Mouse (Mus musculus): ENCODE measurements around the gene Epn2. TPM values are rescaled to one million over a fixed set of nuclear protein-coding genes. Genes with fewer than 3 reads are reported as not detected.

Gene Epn2
- polyA plus RNA-seq, 1 experiment from 2014 or later = 20.5 TPM

GRCm38 (mm10) chr11:61616523-61617292 lies 37.2 kb upstream of the Epn2 start:
- Histone ChIP-seq H3K4me3 (no peak overlapping the region), H3K27me3 (replicated peaks) (no peaks in the 10 kb centered on the region), H3K36me3 (no peaks in the 10 kb centered on the region), H3K4me2 (peak overlapping the region; percentile 66), H3K4me1 (peaks cover 44% of the 10 kb centered on the region), H3K9ac (peak overlapping the region; percentile 58), H3K9me3 (no peaks in the 10 kb centered on the region), H3K27ac (replicated peaks) (peak overlapping the region; percentile 61)
- 66% methylated on average over 9 of the region's 9 CpGs for WGBS
- no peak for ATAC-seq (ENCODE audit: extremely low read depth, insufficient number of reproducible peaks, low FRiP score, low TSS enrichment)

DNA sequence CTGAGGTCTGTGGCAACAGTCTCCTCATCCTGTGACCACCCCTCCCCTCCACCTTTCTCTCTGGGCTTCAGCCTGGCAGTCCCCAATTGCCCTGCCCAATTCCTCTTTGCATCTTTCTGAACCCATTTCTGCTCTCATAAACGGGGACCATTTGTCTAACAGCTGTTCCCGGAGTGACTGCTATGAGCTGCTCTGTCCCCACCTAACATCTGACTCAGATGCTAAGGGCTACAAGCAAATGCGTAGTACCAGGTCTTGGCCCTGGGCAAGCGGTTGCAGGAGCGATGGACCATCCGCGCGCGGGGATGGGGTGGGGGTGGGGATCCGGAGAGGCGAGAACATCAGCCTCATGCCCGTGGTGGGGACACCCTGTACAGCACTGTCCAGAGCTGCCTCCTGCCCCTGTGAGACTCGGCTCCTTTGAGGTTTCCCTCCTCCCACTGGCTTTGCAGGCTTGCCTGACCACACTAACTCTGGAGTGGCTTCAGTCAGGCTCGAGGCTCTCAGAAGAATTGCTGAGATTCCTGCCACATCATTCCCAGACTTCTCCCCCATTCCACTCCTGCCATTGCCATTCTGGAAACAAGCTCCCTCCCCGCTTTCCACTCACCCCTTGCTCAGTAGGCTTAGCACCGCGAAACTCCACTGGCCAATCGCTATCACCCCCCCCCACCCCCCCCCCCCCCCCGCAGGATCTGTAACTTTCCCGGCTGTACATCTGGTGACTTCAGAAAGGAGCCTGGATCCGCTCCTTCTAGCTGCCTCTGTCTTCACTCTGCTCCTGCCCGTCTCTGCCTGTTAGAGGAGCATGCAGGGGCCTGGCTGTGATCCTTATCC lies 36.4 kb upstream of the Epn2 start:
- peak overlapping the region; percentile 61 for H3K27ac ChIP-seq (replicated peaks)
- no peaks in the 10 kb centered on the region for H3K9me3 ChIP-seq
- peak overlapping the region; percentile 66 for H3K4me2 ChIP-seq
- peak overlapping the region; percentile 40 for H3K4me3 ChIP-seq
- peak overlapping the region; percentile 63 for H3K9ac ChIP-seq
- 0 out of 2 replicates have a peak, but pooled peaks have one; percentile 5 for ATAC-seq (ENCODE audit: extremely low read depth, insufficient number of reproducible peaks, low FRiP score, low TSS enrichment)
- H3K27me3 ChIP-seq (replicated peaks) = no peaks in the 10 kb centered on the region
- H3K36me3 ChIP-seq = no peaks in the 10 kb centered on the region
- H3K4me1 ChIP-seq = peaks cover 44% of the 10 kb centered on the region
- whole genome bisulfite sequencing = 8% methylated on average over 21 of the region's 22 CpGs

DNA sequence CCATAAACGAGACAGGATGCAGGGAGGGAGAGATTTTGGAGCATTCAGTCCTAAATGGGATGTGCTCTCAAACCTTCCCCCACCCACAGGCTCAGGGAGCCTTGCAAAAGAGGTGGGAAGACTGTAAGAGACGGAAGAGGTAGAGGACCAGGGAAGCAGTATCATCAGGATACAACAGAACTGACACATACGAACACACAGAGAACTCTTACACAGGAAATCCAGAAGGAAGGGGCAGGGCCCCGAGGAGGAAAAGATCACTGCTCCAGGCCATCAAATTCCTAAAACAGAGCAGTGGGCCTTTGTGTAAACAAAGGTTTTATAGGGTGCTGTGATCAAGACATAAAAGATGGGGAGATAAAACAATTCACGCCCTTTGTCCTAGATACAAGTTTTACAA lies 34.9 kb upstream of the Epn2 start:
- no peak overlapping the region for H3K27ac ChIP-seq (replicated peaks)
- peaks cover 37% of the 10 kb centered on the region for H3K4me1 ChIP-seq
- H3K36me3 ChIP-seq = no peaks in the 10 kb centered on the region
- no peak for ATAC-seq (ENCODE audit: extremely low read depth, insufficient number of reproducible peaks, low FRiP score, low TSS enrichment)
- peaks cover 4% of the 10 kb centered on the region; the same call in 1 of the 2 replicates for H3K9me3 ChIP-seq
- H3K9ac ChIP-seq = no peak overlapping the region
- H3K27me3 ChIP-seq (replicated peaks) = no peaks in the 10 kb centered on the region
- WGBS = 62% methylated on average over 5 of the region's 5 CpGs
- H3K4me2 ChIP-seq = no peak overlapping the region
- no peak overlapping the region for H3K4me3 ChIP-seq

DNA sequence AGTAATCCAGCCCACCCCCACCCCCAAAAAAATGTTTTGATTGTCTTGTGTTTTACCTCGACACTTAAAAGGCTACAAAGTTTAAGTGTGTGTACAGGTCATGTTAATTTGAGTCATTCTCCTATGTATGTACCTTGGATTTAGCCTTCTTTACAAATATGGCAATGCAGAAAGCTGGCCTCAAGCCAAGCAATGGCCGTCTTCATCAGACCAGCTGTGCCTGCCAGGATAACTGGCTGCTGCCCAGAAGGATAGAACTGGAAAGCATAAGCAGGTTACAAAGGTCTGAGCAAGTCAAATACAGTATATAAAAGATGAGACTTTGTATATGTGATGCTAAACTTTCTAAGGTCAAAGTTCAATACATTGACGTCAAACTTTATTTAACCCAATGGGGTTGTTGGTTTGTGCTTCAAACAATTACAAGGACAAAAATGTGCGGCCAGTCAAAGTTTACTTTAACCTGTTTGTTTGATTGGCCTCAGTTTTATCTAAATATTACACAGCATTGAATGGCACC lies 32.7 kb upstream of the Epn2 start:
- Histone ChIP-seq H3K27ac (replicated peaks) (no peak overlapping the region), H3K4me2 (no peak overlapping the region), H3K4me1 (peaks cover 27% of the 10 kb centered on the region), H3K9ac (no peak overlapping the region), H3K27me3 (replicated peaks) (no peaks in the 10 kb centered on the region), H3K36me3 (no peaks in the 10 kb centered on the region), H3K4me3 (no peak overlapping the region), H3K9me3 (peaks cover 5% of the 10 kb centered on the region; the same call in 1 of the 2 replicates)
- WGBS = 64% methylated on average over 4 of the region's 4 CpGs
- ATAC-seq (ENCODE audit: extremely low read depth, insufficient number of reproducible peaks, low FRiP score, low TSS enrichment) = no peak

DNA sequence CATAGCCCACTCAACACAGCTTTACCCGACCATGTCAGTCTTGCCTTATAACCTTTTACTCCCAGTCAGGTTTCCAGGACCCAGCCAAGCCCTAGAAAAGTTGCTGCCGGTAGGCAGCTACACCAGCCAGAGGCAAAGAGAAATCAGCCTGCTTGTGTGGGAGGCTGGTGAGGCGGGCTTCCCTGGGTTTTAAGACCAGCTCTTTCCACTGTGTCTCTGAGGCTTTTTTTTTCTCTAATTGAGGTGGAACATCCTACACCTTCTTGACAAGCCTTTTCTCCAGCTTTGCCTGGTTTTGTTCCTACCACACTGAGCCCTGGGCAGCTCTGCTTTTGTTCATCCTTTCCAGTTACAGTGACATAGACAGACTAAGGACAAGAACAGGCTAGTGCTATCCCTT lies 31.7 kb upstream of the Epn2 start:
- Histone ChIP-seq H3K9ac (no peak overlapping the region), H3K4me2 (no peak overlapping the region), H3K36me3 (no peaks in the 10 kb centered on the region), H3K4me1 (peaks cover 18% of the 10 kb centered on the region), H3K4me3 (no peak overlapping the region), H3K27me3 (replicated peaks) (no peaks in the 10 kb centered on the region), H3K9me3 (peaks cover 11% of the 10 kb centered on the region; the same call in 1 of the 2 replicates), H3K27ac (replicated peaks) (no peak overlapping the region)
- no peak for ATAC-seq (ENCODE audit: extremely low read depth, insufficient number of reproducible peaks, low FRiP score, low TSS enrichment)
- WGBS = 69% methylated on average over 3 of the region's 3 CpGs

DNA sequence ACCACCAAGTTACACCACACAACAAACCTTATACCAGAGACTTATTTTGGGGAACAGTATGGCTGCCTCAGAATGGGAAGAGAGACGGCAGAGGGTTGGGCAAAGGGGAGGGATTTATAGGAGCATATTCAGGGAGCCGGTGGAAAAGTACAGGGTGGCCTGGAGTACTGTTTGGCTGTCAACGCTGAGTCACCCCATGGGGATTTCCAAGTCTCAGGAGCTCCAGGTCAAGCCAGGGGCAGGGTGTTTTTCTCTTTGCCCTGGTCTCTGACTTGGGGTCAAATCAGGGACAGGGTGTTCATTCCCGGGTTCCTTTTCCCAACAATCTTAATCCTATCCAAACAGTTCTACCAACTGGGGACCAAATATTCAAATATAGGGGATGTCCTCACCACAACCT lies 28.6 kb upstream of the Epn2 start:
- H3K4me1 ChIP-seq = no peaks in the 10 kb centered on the region
- no peak overlapping the region for H3K4me2 ChIP-seq
- no peaks in the 10 kb centered on the region for H3K36me3 ChIP-seq
- H3K9ac ChIP-seq = no peak overlapping the region
- no peaks in the 10 kb centered on the region for H3K27me3 ChIP-seq (replicated peaks)
- no peak for ATAC-seq (ENCODE audit: extremely low read depth, insufficient number of reproducible peaks, low FRiP score, low TSS enrichment)
- H3K27ac ChIP-seq (replicated peaks) = no peak overlapping the region
- peaks cover 12% of the 10 kb centered on the region; the same call in 1 of the 2 replicates for H3K9me3 ChIP-seq
- 65% methylated on average over 4 of the region's 4 CpGs for WGBS
- no peak overlapping the region for H3K4me3 ChIP-seq

- no peak overlapping the region for H3K27ac ChIP-seq (replicated peaks)
- WGBS = 73% methylated on average over 7 of the region's 7 CpGs
- H3K9me3 ChIP-seq = peaks cover 7% of the 10 kb centered on the region; the same call in 1 of the 2 replicates
- no peak overlapping the region for H3K9ac ChIP-seq
- H3K36me3 ChIP-seq = no peaks in the 10 kb centered on the region
- H3K27me3 ChIP-seq (replicated peaks) = peaks cover 7% of the 10 kb centered on the region
- H3K4me2 ChIP-seq = no peak overlapping the region
- H3K4me3 ChIP-seq = no peak overlapping the region
- no peak for ATAC-seq (ENCODE audit: extremely low read depth, insufficient number of reproducible peaks, low FRiP score, low TSS enrichment)
- H3K4me1 ChIP-seq = no peaks in the 10 kb centered on the region
These were observed 23.2 kb upstream of the Epn2 start for GRCm38 (mm10) chr11:61602705-61603104.

DNA sequence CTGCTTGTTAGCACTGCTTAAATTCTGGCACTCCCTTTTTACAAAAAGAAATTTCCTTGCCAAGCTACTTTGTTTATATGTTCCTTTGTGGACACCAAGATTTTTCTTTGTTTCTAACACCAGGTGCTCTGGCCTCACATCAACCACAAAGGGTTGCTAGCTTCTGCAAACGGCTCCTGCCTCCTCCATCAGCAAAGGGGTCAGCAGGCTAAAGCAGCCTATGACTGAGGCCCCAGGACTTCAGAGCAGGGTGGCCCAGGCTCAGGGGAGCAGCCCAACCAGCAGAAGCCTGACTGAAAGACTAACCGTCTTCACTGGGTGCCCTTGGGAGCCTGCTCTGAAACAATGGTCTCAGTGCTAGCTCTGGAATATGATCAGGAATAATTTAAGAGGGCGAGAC lies 22.0 kb upstream of the Epn2 start:
- ATAC-seq (ENCODE audit: extremely low read depth, insufficient number of reproducible peaks, low FRiP score, low TSS enrichment) = no peak
- 50% methylated on average over 3 of the region's 3 CpGs for WGBS
- Histone ChIP-seq H3K36me3 (no peaks in the 10 kb centered on the region), H3K9ac (no peak overlapping the region), H3K4me2 (no peak overlapping the region), H3K4me3 (no peak overlapping the region), H3K27ac (replicated peaks) (no peak overlapping the region), H3K27me3 (replicated peaks) (peaks cover 7% of the 10 kb centered on the region), H3K9me3 (peaks cover 4% of the 10 kb centered on the region; the same call in 1 of the 2 replicates), H3K4me1 (no peaks in the 10 kb centered on the region)

DNA sequence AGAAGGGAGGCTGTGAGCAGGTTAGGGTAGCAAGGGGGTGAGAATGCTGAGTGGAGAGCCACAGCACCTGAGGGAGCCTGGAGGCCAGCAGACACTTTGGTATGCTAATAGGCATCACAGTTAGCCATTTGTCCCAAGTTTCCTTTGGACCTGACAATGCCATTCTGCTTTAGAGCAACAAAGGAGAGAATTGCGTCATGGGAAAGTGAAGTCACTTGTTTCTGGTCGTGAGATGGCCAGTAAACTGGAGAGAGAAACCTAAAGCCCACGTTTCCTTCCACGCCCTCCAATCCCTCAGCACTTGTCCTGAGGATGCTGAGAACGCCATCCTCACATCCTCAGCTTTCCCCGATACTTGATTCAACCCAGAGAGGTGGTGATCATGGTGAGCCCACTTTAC lies 18.9 kb upstream of the Epn2 start:
- 48% methylated on average over 6 of the region's 6 CpGs for WGBS
- Histone ChIP-seq H3K27ac (replicated peaks) (no peak overlapping the region), H3K36me3 (no peaks in the 10 kb centered on the region), H3K27me3 (replicated peaks) (peaks cover 7% of the 10 kb centered on the region), H3K4me3 (no peak overlapping the region), H3K9ac (no peak overlapping the region), H3K4me1 (no peaks in the 10 kb centered on the region), H3K4me2 (no peak overlapping the region), H3K9me3 (no peaks in the 10 kb centered on the region)
- no peak for ATAC-seq (ENCODE audit: extremely low read depth, insufficient number of reproducible peaks, low FRiP score, low TSS enrichment)

GRCm38 (mm10) chr11:61597471-61597870 lies 18.0 kb upstream of the Epn2 start:
- ATAC-seq (ENCODE audit: extremely low read depth, insufficient number of reproducible peaks, low FRiP score, low TSS enrichment) = no peak

GRCm38 (mm10) chr11:61593069-61593468 lies 13.6 kb upstream of the Epn2 start:
- Histone ChIP-seq H3K27ac (replicated peaks) (no peak overlapping the region), H3K9ac (no peak overlapping the region), H3K4me1 (no peaks in the 10 kb centered on the region), H3K9me3 (no peaks in the 10 kb centered on the region), H3K36me3 (no peaks in the 10 kb centered on the region), H3K4me3 (no peak overlapping the region), H3K27me3 (replicated peaks) (no peaks in the 10 kb centered on the region), H3K4me2 (no peak overlapping the region)
- no peak for ATAC-seq (ENCODE audit: extremely low read depth, insufficient number of reproducible peaks, low FRiP score, low TSS enrichment)

More at GRCm38 (mm10) chr11:61597471-61597870, 18.0 kb upstream of the Epn2 start:
- H3K4me2 ChIP-seq = no peak overlapping the region
- no peak overlapping the region for H3K9ac ChIP-seq
- no peaks in the 10 kb centered on the region for H3K4me1 ChIP-seq
- H3K27me3 ChIP-seq (replicated peaks) = peaks cover 7% of the 10 kb centered on the region
- H3K9me3 ChIP-seq = no peaks in the 10 kb centered on the region
- 74% methylated on average over 2 of the region's 2 CpGs for WGBS
- H3K4me3 ChIP-seq = no peak overlapping the region
- no peaks in the 10 kb centered on the region for H3K36me3 ChIP-seq
- H3K27ac ChIP-seq (replicated peaks) = no peak overlapping the region
